Mouse (Mus musculus): ENCODE measurements around the gene Mafb.

Mafb gene

DNA sequence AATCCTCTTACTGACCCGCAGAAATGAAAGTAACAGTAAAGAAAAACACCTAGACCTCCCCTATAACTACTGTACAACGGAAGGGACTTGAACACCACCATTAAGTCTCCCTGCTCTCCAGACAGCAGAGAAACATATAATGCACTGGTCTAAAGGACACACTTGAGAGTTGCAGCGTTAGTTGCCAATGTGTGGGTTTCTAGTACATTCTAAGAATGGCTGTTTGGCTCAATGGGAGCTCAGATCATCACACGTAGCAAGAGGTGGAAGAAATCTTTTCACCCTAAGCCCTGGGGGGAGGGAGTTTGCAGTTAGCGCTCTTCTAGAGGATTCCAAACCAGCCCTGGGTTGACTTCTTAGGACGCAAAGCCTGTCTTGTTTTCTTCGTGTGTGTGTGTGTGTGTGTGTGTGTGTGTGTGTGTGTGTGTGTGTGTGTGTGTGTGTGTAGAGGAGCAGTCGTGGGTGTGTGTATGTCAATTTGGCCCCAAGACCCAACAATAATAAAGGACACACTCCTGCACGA, 2.7 kb downstream of the Mafb start:
- DNase-seq (ENCODE audit: low spot score in 2 of 2), result no peak

DNA sequence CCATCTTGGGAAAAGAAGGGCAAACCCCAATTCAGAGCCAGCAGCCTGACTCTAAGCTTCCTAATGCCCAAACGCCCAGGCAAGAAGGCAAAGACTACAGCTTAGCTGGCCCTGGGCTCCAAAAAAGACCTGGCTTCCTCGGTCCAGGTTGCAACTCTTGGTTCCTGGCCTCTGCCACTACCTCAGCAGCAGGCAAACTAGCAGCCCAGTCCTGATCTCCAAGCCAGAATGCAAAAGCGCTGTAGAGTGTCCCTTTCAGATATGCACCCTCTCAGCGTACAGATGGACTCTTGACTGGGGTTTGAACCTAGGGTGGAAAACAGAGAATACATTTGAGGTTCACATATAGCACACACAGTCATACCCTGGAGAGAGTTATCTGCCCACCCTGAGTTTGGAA, 3.7 kb downstream of the Mafb start:
- no peak for DNase-seq (ENCODE audit: low spot score in 2 of 2)

- DNase-seq (ENCODE audit: low spot score in 2 of 2), result no peak
These were observed 5.3 kb downstream of the Mafb start for GRCm38 (mm10) chr2:160361442-160362121.

DNA sequence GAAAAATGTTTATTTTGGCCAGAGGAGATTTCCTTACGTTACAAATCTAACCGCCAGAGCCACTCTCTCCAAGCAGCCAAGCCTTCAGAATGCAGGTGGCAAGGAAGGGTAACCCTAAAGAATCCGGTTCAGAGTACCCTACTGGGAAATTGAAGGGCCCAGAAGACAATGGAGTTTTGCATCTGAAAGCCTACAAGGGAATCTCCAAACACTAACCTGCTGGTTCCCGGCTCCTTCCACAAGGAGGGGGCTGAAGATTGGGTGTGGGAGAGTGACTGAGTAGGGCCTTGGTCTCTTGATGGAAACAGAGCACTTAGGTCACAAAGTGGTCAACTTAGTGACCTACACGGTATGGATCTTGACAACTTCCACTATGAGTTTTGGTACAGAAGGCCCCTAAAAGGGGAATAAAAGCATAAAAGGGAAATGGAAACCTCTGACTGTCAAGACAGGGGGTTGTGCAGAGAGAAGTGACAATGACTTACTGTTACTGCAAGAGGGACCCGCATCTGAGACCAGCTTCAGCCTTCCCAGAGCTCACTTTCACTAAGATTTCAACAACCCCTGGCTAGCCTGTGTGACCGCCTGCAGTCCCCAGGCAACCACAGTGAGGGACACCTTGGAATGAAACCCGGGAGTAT, 6.5 kb downstream of the Mafb start:
- no peak for DNase-seq (ENCODE audit: low spot score in 2 of 2)

DNA sequence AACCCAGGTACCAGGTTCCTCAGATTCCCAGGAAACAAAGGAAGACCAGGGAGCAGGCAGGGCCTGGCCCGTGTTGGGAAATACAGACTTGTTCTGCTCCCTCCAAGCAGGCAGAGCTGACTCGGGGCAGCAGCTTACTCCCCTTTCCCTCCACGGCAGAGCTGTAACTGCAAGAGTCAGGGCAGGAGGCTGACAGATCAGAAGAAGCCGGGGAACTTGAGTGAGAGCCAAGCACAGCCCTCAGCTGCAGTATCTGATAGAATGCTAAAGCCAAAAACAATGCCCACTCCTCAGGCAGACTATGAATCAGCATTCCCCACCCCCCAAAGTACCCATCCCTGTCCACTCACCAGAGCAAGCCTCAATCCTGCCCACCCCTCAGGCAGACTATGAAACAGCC, 8.0 kb downstream of the Mafb start:
- DNase-seq (ENCODE audit: low spot score in 2 of 2), result no peak

- no peak for DNase-seq (ENCODE audit: low spot score in 2 of 2)
These were observed 9.4 kb downstream of the Mafb start for GRCm38 (mm10) chr2:160357442-160357841.

- DNase-seq (ENCODE audit: low spot score in 2 of 2), result no peak
These were observed 10.7 kb downstream of the Mafb start for GRCm38 (mm10) chr2:160356132-160356531.

DNA sequence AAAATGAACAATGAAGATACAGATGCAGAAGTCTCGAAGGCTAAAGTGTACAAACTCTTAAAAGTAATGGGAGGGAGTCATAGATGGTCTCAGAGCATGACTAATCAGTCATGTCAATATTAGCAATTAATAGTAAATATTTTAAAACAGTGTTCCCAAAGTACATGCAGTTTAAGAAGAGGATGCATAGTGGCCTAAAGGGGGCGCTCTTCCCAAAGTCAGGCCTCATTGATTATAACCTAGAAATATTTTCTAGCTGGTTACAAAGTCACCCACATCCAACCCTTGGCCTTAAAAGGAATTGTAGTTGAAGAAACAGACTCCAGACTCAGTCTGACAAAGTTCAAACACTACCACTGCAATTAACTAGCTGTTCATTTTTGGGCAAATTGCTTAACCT, 12.5 kb downstream of the Mafb start:
- no peak for DNase-seq (ENCODE audit: low spot score in 2 of 2)

DNA sequence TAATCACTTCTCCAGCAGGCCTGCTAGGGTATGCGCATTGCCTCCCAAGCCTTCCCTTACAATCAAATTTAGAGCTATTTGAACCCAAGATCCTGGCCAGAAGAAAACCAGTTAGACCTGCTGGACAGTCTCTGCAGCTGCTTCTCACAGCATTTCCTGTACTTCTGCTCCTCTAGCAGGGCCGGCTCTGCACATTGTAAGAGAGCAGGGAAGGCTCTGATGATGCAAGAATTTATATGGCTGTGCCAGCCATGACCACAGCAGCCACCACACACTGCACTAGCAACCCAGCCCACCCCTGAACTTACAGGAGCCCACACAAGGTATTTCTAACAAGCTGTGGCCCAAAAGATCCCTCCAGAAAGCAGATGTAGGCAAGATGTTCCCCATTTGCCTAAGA, 13.3 kb downstream of the Mafb start:
- no peak for DNase-seq (ENCODE audit: low spot score in 2 of 2)

GRCm38 (mm10) chr2:160351038-160351574, 15.8 kb downstream of the Mafb start:
- DNase-seq (ENCODE audit: low spot score in 2 of 2), result no peak

DNA sequence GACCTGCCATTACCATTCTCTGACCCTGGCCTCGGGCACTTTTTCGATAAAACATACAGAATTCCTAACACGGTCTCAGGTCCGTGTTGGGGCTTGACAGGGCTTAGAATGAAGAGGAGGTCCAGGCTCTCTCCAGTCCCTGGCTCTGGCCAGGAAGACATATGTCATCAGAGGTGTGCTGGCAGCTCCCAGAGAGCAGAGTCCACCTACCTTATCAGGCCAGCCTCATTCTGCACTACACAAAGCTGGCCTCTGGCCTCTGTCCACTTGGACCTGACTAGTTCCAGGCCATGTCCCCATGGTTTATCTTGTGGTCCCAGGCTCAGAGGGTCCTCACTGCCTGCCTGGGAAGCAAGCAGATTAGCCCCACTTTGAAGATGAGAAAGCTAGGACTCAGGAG, 17.3 kb downstream of the Mafb start:
- no peak for DNase-seq (ENCODE audit: low spot score in 2 of 2)

- no peak for DNase-seq (ENCODE audit: low spot score in 2 of 2)
These were observed 18.1 kb downstream of the Mafb start for GRCm38 (mm10) chr2:160348796-160349195.

DNA sequence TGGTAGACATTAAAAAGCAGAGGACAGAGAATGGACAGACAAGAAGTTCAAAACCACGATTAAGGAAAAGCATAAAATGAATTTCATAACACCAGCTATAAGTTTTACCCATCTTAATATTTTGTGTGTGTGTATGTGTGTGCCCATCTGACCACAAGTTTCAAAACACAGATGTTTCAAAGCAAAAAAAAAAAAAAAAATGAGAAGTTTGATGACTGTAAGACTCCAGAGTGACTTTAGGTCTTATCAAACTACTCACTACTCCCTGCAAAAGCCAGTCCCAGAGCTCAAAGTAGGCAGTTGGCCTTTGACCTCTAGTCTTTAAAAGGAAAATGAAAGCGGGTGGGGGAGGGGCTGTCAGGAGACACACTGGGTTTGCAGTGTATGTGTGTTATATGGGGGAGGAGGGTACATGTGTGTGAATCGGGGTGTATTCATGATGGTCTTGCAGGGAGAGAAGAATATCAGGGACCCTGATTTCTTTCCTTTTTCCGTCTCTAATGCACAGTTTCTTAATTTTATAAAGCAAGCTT, 18.7 kb downstream of the Mafb start:
- no peak for DNase-seq (ENCODE audit: low spot score in 2 of 2)

GRCm38 (mm10) chr2:160345644-160346043, 21.2 kb downstream of the Mafb start:
- no peak for DNase-seq (ENCODE audit: low spot score in 2 of 2)

- DNase-seq (ENCODE audit: low spot score in 2 of 2), result no peak
These were observed 26.7 kb downstream of the Mafb start for GRCm38 (mm10) chr2:160340121-160340520.

- DNase-seq (ENCODE audit: low spot score in 2 of 2), result no peak
These were observed 27.3 kb downstream of the Mafb start for GRCm38 (mm10) chr2:160339595-160339994.

GRCm38 (mm10) chr2:160336053-160336452, 30.8 kb downstream of the Mafb start:
- DNase-seq (ENCODE audit: low spot score in 2 of 2), result no peak

DNA sequence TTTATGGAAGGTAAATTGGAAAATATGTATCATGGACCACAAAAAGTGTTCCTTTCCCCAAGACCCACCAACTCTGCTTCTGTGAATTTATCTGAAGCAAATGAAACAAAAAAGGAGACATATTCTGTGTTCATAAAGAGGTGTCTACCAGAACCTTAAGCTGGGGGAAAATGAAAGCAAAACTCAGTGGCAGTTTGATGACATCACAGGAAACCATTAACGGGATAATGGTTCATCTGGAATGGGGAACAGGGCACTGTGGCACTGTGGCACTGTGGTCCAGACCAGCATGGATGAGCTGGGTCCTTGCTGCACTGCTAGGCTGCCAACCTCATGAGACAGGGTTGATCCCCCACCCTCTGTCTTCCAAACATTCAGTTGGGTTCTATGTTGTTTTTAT, 31.8 kb downstream of the Mafb start:
- no peak for DNase-seq (ENCODE audit: low spot score in 2 of 2)

DNA sequence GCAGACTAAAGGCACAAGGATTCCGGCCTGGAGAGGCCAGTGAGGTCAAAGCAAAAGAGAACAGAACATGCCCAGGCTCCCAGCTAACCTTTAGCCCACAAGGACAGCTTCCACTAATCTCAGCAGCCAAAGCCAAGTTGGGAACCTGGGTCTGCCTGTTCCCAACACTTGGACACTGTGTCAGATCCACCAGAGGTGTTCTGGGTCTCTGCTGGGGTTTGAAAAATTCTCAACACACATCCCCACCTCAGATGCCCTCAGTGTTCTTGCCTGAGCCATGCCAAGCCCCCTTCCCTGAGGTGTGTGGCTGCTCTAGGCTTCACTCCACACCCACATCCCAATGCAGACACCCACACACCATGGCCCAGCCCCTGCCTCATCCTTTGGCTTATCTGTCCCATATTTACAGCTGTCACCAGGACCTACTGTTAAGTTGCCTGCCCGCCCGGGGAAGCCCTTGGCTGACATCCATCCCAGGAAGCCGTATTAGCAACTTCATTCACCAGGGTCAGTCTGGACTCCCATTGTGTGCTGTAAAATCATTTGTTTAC, 32.7 kb downstream of the Mafb start, which contains the start of gene Gm826:
Gene Gm826 (minus strand): TSS at position 52 of the 551 bp plus-strand sequence.
- no peak for DNase-seq (ENCODE audit: low spot score in 2 of 2)

DNA sequence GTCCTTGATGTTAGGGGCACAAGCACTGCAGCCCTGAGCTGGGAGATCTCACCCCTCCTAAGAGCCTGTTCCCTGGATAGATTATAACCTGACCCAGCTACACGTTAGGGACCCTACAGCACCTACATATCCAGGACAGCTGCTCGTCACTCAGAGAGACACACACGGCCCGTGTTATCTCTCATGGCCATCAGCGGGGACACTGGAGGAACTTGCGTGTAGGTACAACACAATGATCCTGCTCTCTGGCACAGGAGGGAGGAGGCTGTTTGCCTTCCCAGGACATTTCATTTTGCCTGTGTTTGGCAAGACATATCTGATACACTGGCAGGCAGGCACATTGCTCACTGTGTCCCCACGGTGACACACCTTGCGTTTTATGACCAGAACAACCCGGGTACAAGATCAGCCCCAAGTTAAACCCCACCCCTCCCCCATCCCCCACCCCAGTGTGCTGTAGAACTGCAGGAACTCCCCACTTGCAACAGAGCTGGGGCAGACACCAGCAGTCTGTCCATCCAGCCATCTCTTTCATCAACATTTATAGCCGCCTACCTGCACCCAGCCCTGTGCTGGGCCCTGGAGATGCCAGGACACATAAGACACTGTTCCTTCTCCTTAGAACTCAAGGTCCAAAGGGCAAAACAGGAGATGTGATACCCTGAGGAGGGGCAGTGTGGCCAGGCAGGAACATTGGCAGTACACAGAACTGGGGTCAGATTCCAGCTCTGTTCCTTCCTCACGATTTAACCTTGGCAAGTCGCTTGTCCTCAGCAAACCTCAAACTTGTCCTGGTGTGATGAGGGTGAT, 34.1 kb downstream of the Mafb start:
- no peak for DNase-seq (ENCODE audit: low spot score in 2 of 2)

DNA sequence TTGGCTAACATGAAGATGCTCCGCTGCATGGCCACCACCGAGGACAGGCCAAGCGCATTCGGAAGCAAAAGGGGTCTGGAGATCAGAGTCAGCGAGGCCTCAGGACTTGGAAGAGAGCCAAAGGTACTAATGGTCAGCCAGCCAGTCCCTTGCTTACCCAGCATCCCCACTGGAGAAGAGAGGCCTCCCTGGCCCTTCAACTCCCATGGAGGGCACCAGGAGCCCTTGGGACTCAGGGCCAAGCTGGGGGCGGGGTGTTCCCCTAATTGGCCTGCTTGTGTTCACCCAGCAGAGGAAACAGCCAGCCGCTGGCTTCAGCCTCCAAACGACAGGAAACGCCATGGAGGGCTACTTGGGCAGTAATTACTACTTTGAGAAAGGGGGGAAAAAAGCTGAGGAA, 38.0 kb downstream of the Mafb start:
- DNase-seq (ENCODE audit: low spot score in 2 of 2), result no peak

DNA sequence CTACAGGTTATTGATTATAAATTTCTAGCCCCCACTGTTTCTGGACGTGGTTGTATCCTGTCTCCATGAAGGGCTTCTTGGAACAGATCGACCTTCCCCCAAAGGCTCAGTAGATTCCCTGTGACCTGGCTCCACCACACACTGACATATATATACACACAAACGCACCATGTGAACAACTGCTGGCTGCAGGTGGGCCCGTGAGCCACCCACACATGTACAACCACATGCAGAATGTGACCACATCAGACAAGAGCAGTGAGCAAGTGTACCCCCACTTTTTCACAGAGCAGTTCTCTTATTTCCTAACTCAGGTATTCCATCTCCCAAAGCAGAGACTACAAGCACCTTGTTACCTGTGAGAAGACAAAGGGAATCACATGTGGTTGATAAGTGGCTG, 39.1 kb downstream of the Mafb start:
- no peak for DNase-seq (ENCODE audit: low spot score in 2 of 2)

Measured in spleen, postnatal 14 days (tissue).